Mouse (Mus musculus) small intestine, adult 2 months (tissue): ENCODE results near the gene Nmnat3.
A peak's percentile ranks its signal among the peaks of the same experiment; 100 is the strongest.

Experiments
- CTCF ChIP-seq: fragments of 200-500 bp; IDR thresholded peaks from 2 replicates; pipeline ENCODE4 v1.5.1; 2012; ENCODE audit warnings: low read depth, mild to moderate bottlenecking, control low read depth, inconsistent platforms, low read length, moderate library complexity, mixed read lengths; ENCODE audit not compliant: insufficient replicate concordance, insufficient read length; ENCODE audit errors: extremely low read depth
- POLR2A ChIP-seq: fragments of 200-500 bp; IDR thresholded peaks from 2 replicates; pipeline ENCODE4 v1.6.1; 2012; ENCODE audit warnings: low read depth, mild to moderate bottlenecking, control low read depth, inconsistent platforms, low read length, moderate library complexity

- TF ChIP-seq CTCF (peak; percentile 90; the same call in 1 of the 2 replicates), POLR2A (no peak)
These were observed 121.9 kb downstream of the Nmnat3 start for GRCm38 (mm10) chr9:98409137-98409536.
